Mouse (Mus musculus): ENCODE data around the gene Siae.

GRCm38 (mm10) chr9:37670261-37670660, 114.8 kb downstream of the Siae start:
- TF ChIP-seq CTCF (IDR thresholded peaks at IDR 0.05; ENCODE audit: borderline replicate concordance, control insufficient read depth, extremely low read depth, insufficient read depth, low read length, poor library complexity), result no peak
- no peak for TF ChIP-seq POLR2A (IDR thresholded peaks at IDR 0.05; ENCODE audit: control insufficient read depth, extremely low read depth, insufficient read depth, low read length, poor library complexity)

Data from thymus, adult 2 months (tissue).